Mouse (Mus musculus) limb, embryonic 14.5 days (tissue): ENCODE results near the gene B3gnt2. TPM values are rescaled to one million over a fixed set of nuclear protein-coding genes. Genes with fewer than 3 reads are reported as not detected.

Experiments
- ATAC-seq: fragments of 200-750 bp; cut with Nextera tagmentation; 2 replicates; pipeline ENCODE4 v1.8.0; 2017; ENCODE audit warnings: low read depth, moderate number of reproducible peaks, moderate TSS enrichment; ENCODE audit not compliant: low FRiP score
- DNase-seq: peaks from one replicate; pipeline ENCODE4 v3.0.0-alpha.2; 2015; ENCODE audit warnings: low spot score
- H3K27ac ChIP-seq: fragments of 300-500 bp; sonication (generic); replicated peaks from 2 replicates; pipeline ENCODE4 v1.5.1; 2014; ENCODE audit warnings: low read depth, mild to moderate bottlenecking, low read length, moderate library complexity, mixed read lengths
- H3K27me3 ChIP-seq: fragments of 300-500 bp; sonication (generic); 2 replicates; pipeline ENCODE4 v1.6.1; 2014; ENCODE audit warnings: low read length, mixed read lengths; ENCODE audit not compliant: control insufficient read depth, insufficient read depth
- H3K36me3 ChIP-seq: fragments of 300-500 bp; sonication (generic); 2 replicates; pipeline ENCODE4 v1.6.1; 2014; ENCODE audit warnings: mild to moderate bottlenecking, low read length, moderate library complexity, mixed read lengths; ENCODE audit not compliant: control insufficient read depth, insufficient read depth
- H3K4me1 ChIP-seq: fragments of 300-500 bp; sonication (generic); 2 replicates; pipeline ENCODE4 v1.6.1; 2014; ENCODE audit warnings: antibody characterized with exemption, low read length, mixed read lengths; ENCODE audit not compliant: control insufficient read depth, insufficient read depth
- H3K4me2 ChIP-seq: fragments of 300-500 bp; sonication (generic); replicated peaks from 2 replicates; pipeline ENCODE4 v1.6.1; 2014; ENCODE audit warnings: low read depth, mild to moderate bottlenecking, low read length, moderate library complexity; ENCODE audit not compliant: severe bottlenecking
- H3K4me3 ChIP-seq: fragments of 300-500 bp; sonication (generic); replicated peaks from 2 replicates; pipeline ENCODE4 v1.5.1; 2014; ENCODE audit warnings: low read length
- H3K9ac ChIP-seq: fragments of 300-500 bp; sonication (generic); 2 replicates; pipeline ENCODE4 v1.6.1; 2014; ENCODE audit warnings: mild to moderate bottlenecking, low read depth, low read length, moderate library complexity; ENCODE audit not compliant: severe bottlenecking
- H3K9me3 ChIP-seq: fragments of 300-500 bp; sonication (generic); 2 replicates; pipeline ENCODE4 v1.6.1; 2016; ENCODE audit warnings: low read length; ENCODE audit not compliant: control insufficient read depth
- POLR2A ChIP-seq: fragments of 200-500 bp; IDR thresholded peaks from 2 replicates; pipeline ENCODE4 v1.8.0; 2012; ENCODE audit warnings: inconsistent platforms, mild to moderate bottlenecking, moderate library complexity, borderline replicate concordance; ENCODE audit not compliant: insufficient read depth, insufficient read length; ENCODE audit errors: extremely low read depth
- WGBS: fragments of 180-500 bp; shearing (Covaris S2); extraction: QIAGEN DNeasy Blood & Tissue Kit; methylation state at CpG from one replicate; pipeline ENCODE4 v1.1.7; 2014; 5-methylcytosine and 5-hydroxymethylcytosine counted together
- polyA plus RNA-seq, 2 experiments: library from polyadenylated mRNA; depleted of rRNA in 1 of 2; stranded (reverse) in 1 of 2; unstranded in 1 of 2; fragments of >200 nt; fragmentation: Nextera tagmentation in 1 of 2; extraction: Ambion mirVana in 1 of 2; gene quantifications; 2 replicates each; pipeline versions ENCODE4 v1.2.1 to v1.2.3; 2012 to 2014

B3gnt2 gene
- polyA plus RNA-seq, 2 experiments: 6.2 to 9.7 TPM

DNA sequence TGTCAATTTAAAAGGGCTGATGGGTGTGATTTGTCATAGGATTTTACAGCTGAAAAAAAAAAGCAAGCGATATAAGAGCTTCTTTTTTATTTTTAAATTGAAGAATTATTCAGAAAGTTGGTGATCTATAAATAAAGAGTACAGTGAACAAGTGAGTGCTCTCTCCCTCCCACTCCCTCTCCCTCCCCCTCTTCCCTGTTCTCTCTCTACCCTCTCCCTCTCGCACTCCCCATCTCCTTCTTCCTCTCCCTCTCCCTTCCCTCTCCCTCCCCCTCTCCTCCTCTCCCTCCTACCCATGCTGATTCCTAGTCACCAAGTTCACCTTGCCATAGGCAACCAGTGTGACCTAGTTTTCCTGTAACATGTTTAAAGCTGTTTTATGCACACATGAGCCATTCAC, 140.7 kb downstream of the B3gnt2 start:
- H3K27me3 ChIP-seq: no peaks in the 10 kb centered on the region
- no peaks in the 10 kb centered on the region for H3K36me3 ChIP-seq
- H3K9ac ChIP-seq: no peak overlapping the region
- H3K27ac ChIP-seq: no peak overlapping the region
- H3K4me1 ChIP-seq: no peaks in the 10 kb centered on the region
- H3K4me3 ChIP-seq: no peak overlapping the region
- WGBS: 71% methylated on average over 2 of the region's 2 CpGs
- ATAC-seq (no peak), DNase-seq (no peak)
- H3K4me2 ChIP-seq: no peak overlapping the region
- H3K9me3 ChIP-seq: 0 out of 2 replicates have a peak, but pooled peaks cover 5% of the 10 kb centered on the region
- TF ChIP-seq POLR2A: no peak

DNA sequence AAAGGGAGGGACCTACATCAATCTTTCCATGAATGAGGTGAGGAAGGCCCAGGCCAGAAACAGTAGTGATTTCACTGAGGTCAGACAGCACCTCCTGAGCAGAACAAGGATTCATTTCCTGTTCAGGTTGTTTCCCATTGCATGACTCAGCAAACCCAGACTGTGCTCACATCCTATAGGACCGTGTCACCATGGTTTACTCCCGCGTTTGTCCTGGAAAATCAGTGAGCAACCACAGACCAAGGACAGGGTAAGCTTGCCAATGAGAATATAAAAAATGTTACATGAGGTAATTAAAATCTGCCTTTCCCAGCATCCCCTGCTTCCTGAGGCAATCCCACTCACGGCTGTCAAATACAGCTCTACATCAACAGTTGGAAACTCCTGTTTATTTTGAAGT, 141.2 kb downstream of the B3gnt2 start:
- H3K27ac ChIP-seq: no peak overlapping the region
- no peak overlapping the region for H3K9ac ChIP-seq
- no peak overlapping the region for H3K4me2 ChIP-seq
- 49% methylated on average over 4 of the region's 4 CpGs for WGBS
- H3K4me1 ChIP-seq: no peaks in the 10 kb centered on the region
- no peaks in the 10 kb centered on the region for H3K27me3 ChIP-seq
- H3K9me3 ChIP-seq: 0 out of 2 replicates have a peak, but pooled peaks cover 5% of the 10 kb centered on the region
- no peaks in the 10 kb centered on the region for H3K36me3 ChIP-seq
- DNase-seq (no peak), ATAC-seq (no peak)
- no peak overlapping the region for H3K4me3 ChIP-seq
- TF ChIP-seq POLR2A: no peak

- H3K4me1 ChIP-seq: no peaks in the 10 kb centered on the region
- no peaks in the 10 kb centered on the region for H3K36me3 ChIP-seq
- no peak overlapping the region for H3K27ac ChIP-seq
- 0 out of 2 replicates have a peak, but pooled peaks cover 5% of the 10 kb centered on the region for H3K9me3 ChIP-seq
- WGBS: 85% methylated on average over 7 of the region's 7 CpGs
- ATAC-seq (no peak), DNase-seq (no peak)
- no peak for TF ChIP-seq POLR2A
- no peaks in the 10 kb centered on the region for H3K27me3 ChIP-seq
- H3K4me2 ChIP-seq: no peak overlapping the region
- H3K4me3 ChIP-seq: no peak overlapping the region
- no peak overlapping the region for H3K9ac ChIP-seq
These were observed 142.7 kb downstream of the B3gnt2 start for GRCm38 (mm10) chr11:22718036-22718435.

- no peak overlapping the region for H3K4me2 ChIP-seq
- H3K4me1 ChIP-seq: no peaks in the 10 kb centered on the region
- TF ChIP-seq POLR2A: no peak
- no peaks in the 10 kb centered on the region for H3K9me3 ChIP-seq
- DNase-seq: no peak
- H3K9ac ChIP-seq: no peak overlapping the region
- ATAC-seq: no peak
- H3K36me3 ChIP-seq: no peaks in the 10 kb centered on the region
- H3K27me3 ChIP-seq: no peaks in the 10 kb centered on the region
- no peak overlapping the region for H3K4me3 ChIP-seq
- WGBS: 90% methylated on average over 3 of the region's 3 CpGs
- no peak overlapping the region for H3K27ac ChIP-seq
These were observed 149.4 kb downstream of the B3gnt2 start for GRCm38 (mm10) chr11:22711327-22711726.

GRCm38 (mm10) chr11:22710596-22710995, 150.2 kb downstream of the B3gnt2 start:
- peak; percentile 19 for DNase-seq

More at GRCm38 (mm10) chr11:22710596-22710995, 150.2 kb downstream of the B3gnt2 start:
- no peaks in the 10 kb centered on the region for H3K27me3 ChIP-seq
- no peaks in the 10 kb centered on the region for H3K9me3 ChIP-seq
- 90% methylated on average over 2 of the region's 2 CpGs for WGBS
- no peak overlapping the region for H3K27ac ChIP-seq
- no peak overlapping the region for H3K4me2 ChIP-seq
- no peaks in the 10 kb centered on the region for H3K36me3 ChIP-seq
- ATAC-seq: no peak
- no peak overlapping the region for H3K9ac ChIP-seq
- no peak for TF ChIP-seq POLR2A
- no peaks in the 10 kb centered on the region for H3K4me1 ChIP-seq
- H3K4me3 ChIP-seq: no peak overlapping the region

Other genes with a start within 250 kb of the B3gnt2 start
- 4.4 and 8.1 TPM in 2 replicates for gene Zrsr1, start 111.0 kb upstream of the B3gnt2 start, polyA plus RNA-seq (2012; rRNA removed)
- gene Zrsr1, start 111.0 kb upstream of the B3gnt2 start, polyA plus RNA-seq (2014; fragmentation: Nextera tagmentation; extraction: Ambion mirVana): 2.5 and 3.2 TPM in 2 replicates
- gene Gm28048, start 121.1 kb upstream of the B3gnt2 start, polyA plus RNA-seq (2012; rRNA removed): 1.9 and 2.4 TPM in 2 replicates
- 10.4 and 12.2 TPM in 2 replicates for gene Gm28048, start 121.1 kb upstream of the B3gnt2 start, polyA plus RNA-seq (2014; fragmentation: Nextera tagmentation; extraction: Ambion mirVana)
- 45.1 and 89.7 TPM in 2 replicates for gene Commd1, start 121.4 kb upstream of the B3gnt2 start, polyA plus RNA-seq (2012; rRNA removed)
- gene Commd1, start 121.4 kb upstream of the B3gnt2 start, polyA plus RNA-seq (2014; fragmentation: Nextera tagmentation; extraction: Ambion mirVana): 367 and 372 TPM in 2 replicates
- gene Cct4, start 129.6 kb upstream of the B3gnt2 start, polyA plus RNA-seq (2012; rRNA removed): 114 and 153 TPM in 2 replicates
- 267 and 270 TPM in 2 replicates for gene Cct4, start 129.6 kb upstream of the B3gnt2 start, polyA plus RNA-seq (2014; fragmentation: Nextera tagmentation; extraction: Ambion mirVana)
- gene Fam161a, start 146.6 kb upstream of the B3gnt2 start, polyA plus RNA-seq (2012; rRNA removed): 3.2 and 4.4 TPM in 2 replicates
- gene Fam161a, start 146.6 kb upstream of the B3gnt2 start, polyA plus RNA-seq (2014; fragmentation: Nextera tagmentation; extraction: Ambion mirVana): 2.3 and 5.8 TPM in 2 replicates